Mouse (Mus musculus): ENCODE measurements at regions not wholly inside any gene's neighbourhood (a gene's known extent, or its start where the extent isn't known, plus 50 kb on each side); places are given as distances from the start of the nearest gene placed in this dataset.

DNA sequence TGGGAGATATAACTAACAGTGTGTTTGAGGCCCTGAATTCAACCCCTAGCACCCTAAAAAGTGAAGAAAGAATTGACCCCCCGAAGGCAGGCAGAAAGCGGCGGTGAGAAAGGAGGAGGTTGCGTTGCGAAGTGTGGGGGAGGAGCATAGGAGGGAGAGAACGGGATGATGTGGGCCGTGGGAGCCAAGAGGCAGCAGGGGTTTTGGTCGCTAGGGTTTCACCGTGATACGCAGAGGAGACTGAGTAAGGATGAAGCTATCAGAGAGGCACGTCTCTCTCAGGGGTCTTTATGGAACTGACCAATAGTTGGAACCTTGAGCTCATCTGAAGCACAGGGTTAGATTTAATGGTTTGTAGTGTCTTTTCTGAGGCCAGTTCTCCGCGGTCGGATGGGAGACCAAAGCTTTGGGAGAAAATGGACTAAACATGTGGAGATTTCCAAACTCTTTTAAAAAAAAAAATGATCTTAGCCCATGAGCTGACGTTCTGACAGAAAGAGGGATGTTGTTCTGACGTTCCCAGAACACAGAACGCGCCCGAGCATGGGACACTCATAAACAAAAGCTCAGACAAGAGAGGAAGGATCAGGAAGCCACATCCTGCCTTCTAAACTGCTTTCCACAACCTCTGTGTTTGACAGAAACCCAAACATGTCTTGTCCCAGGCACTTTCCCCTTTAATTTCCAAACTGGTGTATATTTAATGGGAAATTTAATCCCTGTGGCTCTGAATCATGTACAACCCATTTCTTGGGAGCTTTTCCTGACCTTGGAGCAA is 499.7 kb upstream of the Adam5 start:
- TF ChIP-seq CTCF (IDR thresholded peaks at IDR 0.05; ENCODE audit: extremely low read depth, insufficient read depth, low read length) (no peak), POLR2A (IDR thresholded peaks at IDR 0.05; ENCODE audit: extremely low read depth, insufficient read depth, low read length) (no peak)
